Mouse (Mus musculus): ENCODE results near the gene Ndufv1.
A peak's percentile ranks its signal among the peaks of the same experiment; 100 is the strongest.
"Not testable (repeated sequence)": the region's sequence is repeated elsewhere in the genome, so short reads cannot be mapped to it uniquely, and the experiment has no call there.

Ndufv1 gene

DNA sequence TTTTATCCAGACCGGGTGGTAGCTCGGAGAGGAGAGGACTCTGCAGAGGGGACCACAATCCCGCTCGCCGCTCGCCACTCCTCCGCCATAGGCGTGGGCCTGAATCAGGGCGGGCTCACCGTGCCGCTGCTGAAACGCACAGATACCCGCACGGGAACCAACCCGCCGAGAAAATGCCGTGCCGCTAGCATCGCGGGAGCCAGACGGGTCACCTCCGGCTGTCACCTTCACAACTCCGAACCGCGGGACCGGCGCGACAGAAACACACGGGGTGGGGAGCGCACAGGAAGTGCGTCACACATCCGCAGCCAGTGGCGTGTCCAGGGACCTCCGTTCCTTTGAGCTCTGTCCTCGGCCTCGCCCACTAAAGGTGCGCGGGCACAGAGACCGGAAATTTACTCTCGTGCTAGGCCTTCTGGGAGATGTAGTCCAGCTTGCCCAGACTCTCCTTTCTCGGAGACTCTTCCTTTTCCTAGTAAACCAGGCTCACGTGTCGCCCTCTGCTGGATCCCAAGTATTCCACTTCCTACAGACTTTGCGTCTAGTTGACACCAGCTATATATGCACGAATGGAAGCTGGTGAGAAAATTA lies at the start of gene Ndufv1:
Ndufv1 (minus strand) TSS at position 375 of the 591 bp plus-strand sequence.
- peak; percentile 98 for DNase-seq (ENCODE audit: low spot score)

DNA sequence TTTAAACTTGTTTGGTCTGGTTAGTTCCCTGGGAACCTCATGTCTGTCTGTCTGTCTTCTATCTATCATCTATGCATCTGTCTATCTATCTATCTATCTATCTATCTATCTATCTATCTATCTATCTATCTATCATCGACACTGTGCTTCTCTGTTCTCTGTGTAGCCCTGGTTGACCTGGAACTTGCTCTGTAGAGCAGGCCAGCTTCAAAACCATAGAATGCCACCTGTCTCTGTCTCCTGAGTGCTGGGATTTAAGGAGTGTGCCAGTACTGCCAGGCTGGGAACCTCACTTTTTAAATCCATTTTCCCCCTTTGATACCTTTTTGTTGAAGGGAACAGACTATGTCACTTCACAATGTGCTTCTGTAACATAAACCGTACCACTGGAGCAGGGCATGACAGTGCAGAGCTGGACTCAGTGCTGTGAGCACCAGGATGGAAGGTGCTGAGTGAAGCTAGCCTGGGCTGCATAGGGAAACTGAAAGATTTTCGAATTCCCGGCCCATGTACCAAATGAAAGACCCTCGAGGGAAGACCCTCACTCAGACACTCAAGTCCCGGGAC lies 48.4 kb upstream of the Ndufv1 start:
- no peak for DNase-seq (ENCODE audit: low spot score)

DNA sequence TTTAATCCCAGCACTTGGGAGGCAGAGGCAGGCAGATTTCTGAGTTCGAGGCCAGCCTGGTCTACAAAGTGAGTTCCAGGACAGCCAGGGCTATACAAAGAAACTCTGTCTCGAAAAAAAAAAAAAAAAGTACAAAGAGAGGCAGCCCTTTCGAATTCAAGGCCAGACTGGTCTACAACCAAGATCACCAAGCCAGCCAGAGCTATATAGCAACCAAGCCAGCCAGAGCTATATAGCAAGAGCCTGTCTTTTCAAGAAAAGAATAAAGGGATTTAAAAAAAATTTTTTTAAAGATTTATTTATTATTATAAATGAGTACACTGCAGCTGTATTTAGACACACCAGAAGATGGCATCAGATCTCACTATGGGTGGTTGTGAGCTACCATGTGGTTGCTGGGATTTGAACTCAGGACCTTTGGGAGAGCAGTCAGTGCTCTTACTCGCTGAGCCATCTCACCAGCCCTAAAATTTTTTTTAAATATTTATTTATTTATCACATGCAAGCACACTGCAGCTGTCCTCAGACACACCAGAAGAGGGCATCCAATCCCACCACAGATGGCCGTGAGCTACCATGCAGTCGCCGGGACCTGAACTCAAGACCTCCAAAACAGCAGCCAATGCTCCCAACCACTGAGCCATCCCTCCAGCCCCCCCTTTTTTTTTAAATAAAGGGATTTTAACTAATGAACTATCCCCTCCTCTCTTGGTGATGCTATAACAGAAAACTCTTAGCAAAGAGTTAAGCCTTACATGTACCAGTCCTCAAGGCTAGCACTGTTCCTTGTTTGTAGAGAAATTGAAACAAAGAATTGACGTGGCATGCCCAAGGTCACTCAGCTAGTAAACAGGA lies 47.7 kb upstream of the Ndufv1 start:
- not testable (repeated sequence) for DNase-seq (ENCODE audit: low spot score)

DNA sequence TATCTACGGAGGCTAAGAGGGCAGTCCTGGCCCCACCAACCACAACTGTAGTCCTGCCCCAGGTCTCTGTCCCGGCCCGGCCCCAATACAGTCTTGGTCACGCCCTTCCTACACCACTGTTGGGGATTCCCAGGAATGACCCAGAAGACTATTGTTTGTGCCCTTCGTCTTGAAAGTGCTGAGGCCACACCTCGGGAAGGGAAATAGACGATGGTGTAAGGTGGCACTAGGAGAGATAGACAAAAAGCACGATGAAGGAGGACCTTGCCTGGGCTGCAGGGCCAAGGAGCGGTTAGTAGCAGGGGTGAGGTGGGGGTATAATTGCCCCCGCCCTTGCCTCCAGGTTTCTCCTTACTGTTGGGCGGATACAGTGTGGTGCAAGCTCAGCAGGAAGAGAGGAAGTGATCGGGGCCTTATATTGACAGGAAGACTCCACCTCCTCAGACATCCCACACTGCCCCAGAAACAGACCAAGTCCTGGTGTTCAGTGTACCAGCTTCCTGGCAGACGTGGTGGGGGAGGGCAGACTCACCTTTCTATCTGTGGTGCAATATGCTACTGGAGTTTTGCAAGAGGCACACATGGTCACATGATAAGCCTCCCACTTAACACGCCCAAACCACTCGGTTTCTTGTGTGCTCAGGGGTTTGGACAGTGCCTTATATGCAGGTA lies 46.6 kb upstream of the Ndufv1 start, which contains the start of gene Gstp3:
Gstp3 (minus strand) TSS at position 501 of the 672 bp plus-strand sequence.
- peak; percentile 77 for DNase-seq (ENCODE audit: low spot score)

DNA sequence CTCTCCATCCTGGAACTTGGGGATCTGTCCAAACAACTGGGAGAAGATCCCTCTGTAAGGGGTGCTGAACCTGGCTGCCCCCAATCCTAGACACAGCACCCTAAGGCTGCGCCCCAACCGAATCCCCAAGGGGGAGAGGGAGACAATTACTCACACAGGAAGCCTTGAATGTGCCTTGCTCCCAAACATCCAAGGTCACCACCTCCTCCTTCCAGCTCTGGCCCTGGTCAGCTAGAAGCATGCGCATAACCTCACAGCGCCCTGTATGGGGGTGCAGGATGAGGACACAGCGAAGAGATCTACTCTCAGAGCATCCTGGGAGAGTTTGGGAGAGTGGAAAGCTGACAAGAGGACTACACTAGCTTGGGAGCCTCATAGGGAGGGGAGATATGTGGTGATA lies 46.0 kb upstream of the Ndufv1 start:
- DNase-seq (ENCODE audit: low spot score), result no peak

DNA sequence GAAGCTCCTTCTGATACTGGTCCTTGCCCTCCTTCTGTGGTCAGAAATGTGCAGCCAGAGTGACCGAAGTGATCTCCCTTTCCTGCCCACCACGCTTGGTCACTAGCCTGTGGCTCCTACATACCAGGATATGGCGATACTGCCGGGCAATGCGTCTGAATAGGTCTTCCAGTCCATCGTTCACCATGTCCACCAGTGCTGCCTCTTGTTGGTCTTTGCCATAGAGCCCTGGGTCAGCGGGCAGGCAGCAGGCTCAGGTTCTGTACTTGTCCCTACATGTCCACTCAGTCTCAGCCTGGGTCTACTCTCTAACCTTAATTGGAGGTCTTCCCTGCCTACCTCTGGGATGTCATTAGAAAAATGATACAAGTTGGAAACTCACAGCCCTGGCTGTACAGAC lies 45.4 kb upstream of the Ndufv1 start:
- DNase-seq (ENCODE audit: low spot score), result no peak

DNA sequence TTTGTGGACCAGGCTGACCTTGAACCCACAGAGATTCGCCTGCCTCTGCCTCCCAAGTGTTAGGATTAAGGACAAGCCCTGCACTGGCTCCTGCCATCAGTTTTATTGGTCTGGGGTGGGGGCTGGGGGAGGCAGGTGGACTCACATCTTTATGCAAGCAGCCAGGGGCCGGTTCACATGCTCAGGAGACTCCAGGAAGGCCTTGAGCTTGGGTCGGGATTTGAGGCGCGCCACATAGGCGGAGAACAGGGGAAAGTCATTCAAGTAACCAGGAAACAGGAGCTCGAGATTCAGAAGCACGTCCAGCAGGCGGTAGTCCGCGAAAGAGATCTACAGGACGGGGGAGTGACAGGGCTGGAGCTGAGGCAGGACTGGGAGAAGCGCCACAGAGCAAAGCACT lies 44.8 kb upstream of the Ndufv1 start:
- DNase-seq (ENCODE audit: low spot score), result no peak

DNA sequence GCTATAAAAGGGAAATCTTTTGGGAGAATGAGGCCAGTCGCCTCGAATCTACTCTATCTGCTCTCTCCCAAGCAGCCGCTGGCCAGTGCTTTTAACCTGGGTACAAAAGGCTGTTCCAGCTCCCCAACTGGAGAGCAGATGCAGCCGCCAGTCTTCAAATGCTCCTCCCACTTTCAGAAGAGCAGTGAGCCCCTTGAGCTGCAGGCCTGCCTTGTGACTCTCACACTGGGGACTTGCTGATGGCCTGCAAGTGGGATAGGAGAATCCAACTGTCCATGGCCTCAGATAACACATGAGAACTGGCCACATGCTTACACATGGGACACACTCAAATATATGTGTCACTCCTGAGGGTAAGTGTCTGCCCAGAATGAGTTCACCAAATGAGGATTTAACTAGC lies 44.1 kb upstream of the Ndufv1 start:
- DNase-seq (ENCODE audit: low spot score), result no peak

GRCm38 (mm10) chr19:4055947-4056693 lies 43.5 kb upstream of the Ndufv1 start:
- no peak for DNase-seq (ENCODE audit: low spot score)

DNA sequence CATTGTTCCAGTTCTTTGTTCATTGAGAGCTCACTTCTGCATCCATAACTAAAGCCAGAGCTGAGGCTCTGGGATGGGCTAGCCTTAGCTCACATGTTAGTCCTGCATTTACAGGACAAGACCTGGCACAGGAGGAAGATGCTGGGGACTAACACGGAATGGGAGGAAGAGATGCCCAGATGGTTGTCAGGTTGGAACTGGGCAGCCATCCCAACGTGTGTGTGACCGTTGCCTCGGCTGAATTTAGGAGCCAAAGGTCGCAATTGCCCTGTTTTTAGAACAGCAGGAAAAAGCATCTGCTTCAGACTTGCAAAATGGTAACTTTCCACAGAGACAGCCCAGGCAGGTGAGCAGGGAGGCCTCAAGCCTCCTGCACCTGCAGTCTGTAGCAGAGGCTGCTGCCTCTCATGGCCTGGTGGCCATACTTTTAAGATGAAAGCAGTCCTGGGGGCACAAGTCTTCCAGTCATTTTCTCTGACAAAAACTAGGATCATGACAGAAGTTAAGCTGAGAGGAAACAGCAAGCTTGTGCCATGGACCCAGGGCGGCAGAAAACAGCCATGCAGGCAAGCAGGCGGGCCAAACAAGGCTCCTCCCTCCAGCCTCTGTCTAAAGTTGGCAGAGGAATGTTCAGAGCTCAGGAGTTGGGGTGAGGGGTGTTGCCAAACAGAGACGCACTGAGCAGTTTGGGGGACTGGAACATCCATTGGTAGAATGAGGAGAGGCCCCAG lies 42.8 kb upstream of the Ndufv1 start:
- no peak for DNase-seq (ENCODE audit: low spot score)

DNA sequence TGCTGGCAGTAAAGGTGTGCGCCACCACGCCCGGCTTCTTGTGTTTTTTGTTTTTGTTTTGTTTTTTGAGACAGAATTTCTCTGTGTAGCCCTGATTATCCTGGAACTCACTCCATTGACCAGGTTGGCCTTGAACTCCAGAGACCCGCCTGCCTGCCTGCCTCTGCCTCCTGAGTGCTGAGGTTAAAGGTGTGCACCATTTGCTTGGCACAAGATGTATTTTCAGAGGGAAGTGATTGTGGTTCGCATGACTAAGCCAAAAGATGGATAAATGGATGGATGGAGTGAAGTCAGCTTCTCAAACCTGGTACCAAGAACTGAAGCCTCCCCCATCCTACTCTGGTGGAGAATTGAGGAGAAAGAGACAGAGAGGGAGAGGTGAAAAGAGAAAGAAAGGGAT lies 42.0 kb upstream of the Ndufv1 start:
- no peak for DNase-seq (ENCODE audit: low spot score)

DNA sequence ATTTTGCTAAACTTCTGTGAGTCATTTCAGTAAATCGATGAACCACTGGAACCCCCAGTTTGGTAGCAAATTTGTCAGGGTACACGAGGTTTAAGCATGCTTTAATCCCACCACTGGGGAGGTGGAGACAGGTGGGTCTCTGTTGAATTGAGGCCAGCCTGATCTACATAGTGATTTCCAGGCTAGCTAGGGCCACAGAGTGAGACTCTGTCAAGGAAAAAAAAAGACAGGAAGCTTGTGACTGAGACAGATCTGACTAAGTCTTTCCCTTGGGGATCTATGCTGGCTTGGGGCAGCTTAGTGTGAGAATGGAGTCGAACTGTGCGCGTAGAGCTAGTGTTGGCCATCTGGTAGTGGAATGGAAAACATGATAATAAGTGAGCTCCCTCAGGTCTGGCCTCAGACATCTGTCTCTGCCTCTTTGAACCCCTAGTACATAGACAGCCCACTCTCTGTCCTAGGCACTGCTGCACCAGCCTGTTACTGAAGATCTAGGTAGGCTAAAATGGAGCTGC lies 40.0 kb upstream of the Ndufv1 start:
- DNase-seq (ENCODE audit: low spot score), result no peak

GRCm38 (mm10) chr19:4051741-4052515 lies 39.3 kb upstream of the Ndufv1 start:
- peak; percentile 68 for DNase-seq (ENCODE audit: low spot score)

- no peak for DNase-seq (ENCODE audit: low spot score)
Measured at GRCm38 (mm10) chr19:4051016-4051415, 38.4 kb upstream of the Ndufv1 start.

DNA sequence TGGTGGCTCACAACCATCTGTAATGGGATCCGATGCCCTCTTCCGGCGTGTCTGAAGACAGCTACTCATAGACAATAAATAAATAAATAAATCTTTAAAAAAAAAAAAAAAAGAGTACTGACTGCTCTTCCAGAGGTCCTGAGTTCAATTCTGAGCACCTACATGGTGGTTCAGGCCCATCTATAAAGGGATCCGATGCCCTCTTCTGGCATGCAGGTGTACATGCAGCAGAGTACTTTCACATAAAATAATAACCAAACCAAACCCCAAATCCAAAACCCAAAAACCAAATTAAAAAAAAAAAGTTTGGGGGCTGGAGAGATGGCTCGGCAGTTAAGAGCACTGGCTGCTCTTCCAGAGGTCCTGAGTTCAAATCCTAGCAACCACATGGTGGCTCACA lies 36.5 kb upstream of the Ndufv1 start:
- not testable (repeated sequence) for DNase-seq (ENCODE audit: low spot score)

GRCm38 (mm10) chr19:4047859-4048258 lies 35.3 kb upstream of the Ndufv1 start:
- peak; percentile 82 for DNase-seq (ENCODE audit: low spot score)

- no peak for DNase-seq (ENCODE audit: low spot score)
Measured at GRCm38 (mm10) chr19:4046866-4047254, 34.3 kb upstream of the Ndufv1 start.

DNA sequence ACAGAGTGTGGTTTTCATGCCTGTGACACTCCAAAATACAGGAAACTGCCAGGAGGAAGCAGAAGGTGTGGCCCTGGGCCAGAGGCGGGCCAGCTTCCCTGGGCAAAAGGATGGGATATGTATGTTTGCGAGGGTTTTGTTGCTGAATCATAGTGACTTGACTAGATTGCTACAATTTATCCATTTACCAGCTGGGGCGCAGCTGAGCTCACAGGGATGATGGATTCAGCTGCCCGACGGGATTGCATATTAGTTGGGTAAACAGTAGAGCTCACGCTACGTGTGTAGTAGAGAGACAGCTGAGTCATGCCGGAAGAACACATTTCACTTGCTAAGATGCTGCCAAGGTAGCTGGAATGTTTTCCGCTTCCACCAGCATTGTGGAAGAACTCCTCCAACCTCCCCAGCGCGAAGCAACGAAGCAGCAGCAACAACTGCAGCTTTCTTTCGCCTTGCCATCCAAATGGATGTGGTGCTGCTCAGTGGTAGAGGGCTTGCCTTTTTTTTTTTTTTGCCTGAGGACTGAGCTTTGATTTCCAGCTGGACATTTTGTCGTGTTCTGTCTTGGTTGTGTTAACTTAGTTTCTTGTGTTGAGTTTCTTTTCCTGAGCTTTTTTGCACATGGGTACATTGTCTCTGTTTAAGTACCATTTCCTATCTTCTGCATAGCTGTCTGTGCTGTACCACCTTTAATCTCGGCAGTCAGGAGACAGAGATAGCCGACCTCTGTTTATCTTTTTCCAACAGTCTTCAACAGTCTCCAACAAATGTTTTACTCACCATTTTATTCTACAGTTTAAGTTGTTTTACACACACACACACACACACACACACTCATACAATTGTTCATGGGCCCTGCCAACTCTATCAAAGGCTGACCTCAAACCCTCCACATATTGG lies 33.6 kb upstream of the Ndufv1 start, which contains the start of gene Gstp2:
Gstp2 (minus strand) TSS at position 58 of the 900 bp plus-strand sequence.
- DNase-seq (ENCODE audit: low spot score), result no peak

DNA sequence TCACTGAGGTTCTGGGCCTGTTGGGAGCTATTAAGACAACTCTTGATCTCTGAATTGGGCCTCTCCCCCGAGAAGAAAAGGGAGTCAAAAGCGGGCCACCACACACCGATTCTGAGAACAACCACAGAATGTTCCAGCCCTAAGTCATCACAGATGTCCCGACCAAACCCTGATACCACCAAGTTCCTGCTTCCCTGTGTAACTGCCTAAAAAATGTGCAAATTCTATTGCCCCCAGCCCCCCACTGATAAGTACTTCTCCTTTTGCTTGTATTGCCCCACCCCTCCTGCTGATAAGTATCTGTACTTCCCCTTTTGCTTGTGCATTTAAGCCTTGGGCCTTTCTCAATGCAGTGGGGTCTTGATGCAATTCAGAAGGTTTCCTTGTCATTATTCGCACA lies 31.5 kb upstream of the Ndufv1 start:
- DNase-seq (ENCODE audit: low spot score), result not testable (repeated sequence)
